In the genomic region with DNA sequence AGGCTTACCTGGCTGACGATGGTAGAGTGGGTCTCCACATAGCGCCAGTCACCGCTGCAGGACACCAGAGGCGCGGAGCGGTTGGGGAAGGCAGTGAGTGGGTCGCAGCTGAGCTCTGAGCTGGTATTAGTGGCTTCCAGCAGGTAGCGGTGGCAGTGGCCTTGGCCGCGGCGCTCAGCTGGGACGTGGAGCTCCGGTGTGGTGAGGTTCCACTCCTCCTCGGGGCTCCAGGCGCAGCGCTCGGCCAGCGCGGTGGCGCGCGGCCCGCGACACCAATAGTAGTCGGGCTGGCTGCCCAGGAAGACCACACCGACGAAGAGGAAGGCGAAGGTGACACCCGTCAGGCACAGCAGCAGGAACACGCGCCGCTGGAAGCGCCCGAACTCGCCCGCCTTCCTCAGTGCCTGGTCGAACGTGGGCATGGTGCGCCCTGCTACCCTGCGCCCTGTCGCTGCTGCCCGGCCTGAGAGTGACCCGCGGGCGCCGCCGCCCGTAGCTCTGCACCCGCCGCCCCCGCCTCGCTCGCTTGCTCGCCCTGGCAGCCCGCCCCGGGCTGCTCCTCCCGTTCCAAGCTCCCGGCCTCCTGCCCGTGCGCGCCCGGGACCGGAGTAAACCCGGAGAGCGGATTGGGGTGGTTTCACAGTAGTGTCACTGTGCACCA, we compare ENCODE assay signal across 8 mouse cellular contexts. TPM values are rescaled to one million over a fixed set of nuclear protein-coding genes. Genes with fewer than 3 reads are reported as not detected.
DNase-seq lines count a peak whose midpoint lies in the region; ATAC-seq and TF ChIP-seq lines count a peak whose summit lies in the region.

No protein-coding gene starts in this region.

- TF ChIP-seq POLR2A in lung, adult 2 months (IDR thresholded peaks at IDR 0.05; ENCODE audit: borderline replicate concordance, extremely low read depth, low read depth, low read length) = no peak
- TF ChIP-seq POLR2A in cerebellum, adult 2 months (IDR thresholded peaks at IDR 0.05; ENCODE audit: borderline replicate concordance, insufficient read depth, low read length) = no peak

- H3K4me2 ChIP-seq in forebrain, embryonic 12.5 days = peak overlapping the region; percentile 44
- peak overlapping the region; percentile 75 for H3K4me2 ChIP-seq in limb, embryonic 13.5 days (replicated peaks)
- peak overlapping the region; percentile 69 for H3K4me2 ChIP-seq in midbrain, embryonic 15.5 days

- H3K4me3 ChIP-seq in lung, adult 2 months (replicated peaks; ENCODE audit: extremely low read depth, low read depth, low read length) = peak overlapping the region; percentile 42
- peak overlapping the region; percentile 29 for H3K4me3 ChIP-seq in forebrain, embryonic 12.5 days (replicated peaks)
- H3K4me3 ChIP-seq in limb, embryonic 13.5 days = peak overlapping the region; percentile 46
- peak overlapping the region; percentile 39 for H3K4me3 ChIP-seq in midbrain, embryonic 15.5 days
- H3K4me3 ChIP-seq in cerebellum, adult 2 months (replicated peaks; ENCODE audit: insufficient read depth, low read depth, low read length) = no peak overlapping the region

- TF ChIP-seq CTCF in lung, adult 2 months (IDR thresholded peaks at IDR 0.05; ENCODE audit: insufficient read depth, low read length) = no peak
- TF ChIP-seq CTCF in cerebellum, adult 2 months (IDR thresholded peaks at IDR 0.05; ENCODE audit: borderline replicate concordance, insufficient read depth, low read depth, low read length) = no peak

- H3K9me3 ChIP-seq in forebrain, embryonic 12.5 days = no peaks in the 10 kb centered on the region
- H3K9me3 ChIP-seq in limb, embryonic 13.5 days = no peaks in the 10 kb centered on the region
- no peaks in the 10 kb centered on the region for H3K9me3 ChIP-seq in midbrain, embryonic 15.5 days

- H3K4me1 ChIP-seq in lung, adult 2 months (ENCODE audit: control insufficient read depth, insufficient read depth, low read length) = no peaks in the 10 kb centered on the region
- H3K4me1 ChIP-seq in forebrain, embryonic 12.5 days = no peaks in the 10 kb centered on the region; the same call in 1 of the 2 replicates
- H3K4me1 ChIP-seq in limb, embryonic 13.5 days = peaks cover 9% of the 10 kb centered on the region
- H3K4me1 ChIP-seq in midbrain, embryonic 15.5 days = peaks cover 13% of the 10 kb centered on the region; the same call in 1 of the 2 replicates
- no peaks in the 10 kb centered on the region for H3K4me1 ChIP-seq in cerebellum, adult 2 months (ENCODE audit: control insufficient read depth, insufficient read depth, low read length)

- WGBS in lung, adult 2 months = 2% methylated on average over 65 of the region's 65 CpGs
- WGBS in forebrain, embryonic 12.5 days = 2% methylated on average over 65 of the region's 65 CpGs
- WGBS in limb, embryonic 13.5 days = 2% methylated on average over 60 of the region's 65 CpGs
- WGBS in midbrain, embryonic 15.5 days = 2% methylated on average over 64 of the region's 65 CpGs
- 3% methylated on average over 65 of the region's 65 CpGs for WGBS in cerebellum, adult 2 months

- no peak overlapping the region for H3K9ac ChIP-seq in forebrain, embryonic 12.5 days
- H3K9ac ChIP-seq in limb, embryonic 13.5 days = peak overlapping the region; percentile 50; the same call in 1 of the 2 replicates
- peak overlapping the region; percentile 4; the same call in 1 of the 2 replicates for H3K9ac ChIP-seq in midbrain, embryonic 15.5 days

- no peak for DNase-seq in lung, adult 2 months
- DNase-seq in lung, adult 18-20 months = no peak
- DNase-seq in cerebellum, adult 2 months = no peak
- DNase-seq in cerebellum, postnatal 36 days = no peak

- H3K36me3 ChIP-seq in forebrain, embryonic 12.5 days (replicated peaks) = no peaks in the 10 kb centered on the region
- H3K36me3 ChIP-seq in limb, embryonic 13.5 days = no peaks in the 10 kb centered on the region
- H3K36me3 ChIP-seq in midbrain, embryonic 15.5 days (replicated peaks) = no peaks in the 10 kb centered on the region

- H3K27ac ChIP-seq in forebrain, embryonic 12.5 days = no peak overlapping the region
- H3K27ac ChIP-seq in limb, embryonic 13.5 days = no peak overlapping the region
- no peak overlapping the region for H3K27ac ChIP-seq in midbrain, embryonic 15.5 days
- no peak overlapping the region for H3K27ac ChIP-seq in cerebellum, adult 2 months (ENCODE audit: insufficient read depth, low read length)

- no peak for ATAC-seq in forebrain, embryonic 12.5 days (ENCODE audit: low FRiP score)
- peak; percentile 38 to 64 for ATAC-seq in hematopoietic stem cell, adult 5-6 weeks (replicated peaks in 1 of 2; ENCODE audit: insufficient read depth in 1 of 2, low FRiP score in 2 of 2, low TSS enrichment in 1 of 2, low read depth in 1 of 2, poor library complexity in 2 of 2, severe bottlenecking in 2 of 2)
- ATAC-seq in limb, embryonic 13.5 days (ENCODE audit: low FRiP score, low read depth) = no peak
- no peak for ATAC-seq in midbrain, embryonic 15.5 days (replicated peaks)

- H3K27me3 ChIP-seq in forebrain, embryonic 12.5 days = peaks cover 58% of the 10 kb centered on the region
- peaks cover 74% of the 10 kb centered on the region for H3K27me3 ChIP-seq in limb, embryonic 13.5 days
- peaks cover 41% of the 10 kb centered on the region for H3K27me3 ChIP-seq in midbrain, embryonic 15.5 days (replicated peaks)
- H3K27me3 ChIP-seq in cerebellum, adult 2 months (ENCODE audit: control insufficient read depth, insufficient read depth, low read length) = no peaks in the 10 kb centered on the region; the same call in 1 of the 2 replicates

RNA-seq across cellular contexts. Expression of a gene that starts 0.5 kb away (rescaled TPM):
- 5.5 and 6.0 TPM in 2 replicates for polyA plus RNA-seq in lung, adult 2 months (2012; rRNA removed)
- polyA plus RNA-seq in forebrain, embryonic 12.5 days (2016; fragmentation: Nextera tagmentation; extraction: Ambion mirVana) = not detected in 2 replicates
- total RNA-seq in hematopoietic stem cell, adult 5-6 weeks (2017) = 24.3 and 24.8 TPM in 2 replicates
- polyA plus RNA-seq in limb, embryonic 13.5 days (2015; fragmentation: Nextera tagmentation; extraction: Ambion mirVana) = 0.65 and 0.66 TPM in 2 replicates
- 1.0 and 1.2 TPM in 2 replicates for polyA plus RNA-seq in midbrain, embryonic 15.5 days (2015; fragmentation: Nextera tagmentation; extraction: Ambion mirVana)
- polyA plus RNA-seq in cerebellum, adult 2 months (2012; rRNA removed) = 0.30 and 0.52 TPM in 2 replicates

Comparison
In these comparisons a context has a peak if more than half of its experiments do, and no peak if none do; other contexts are left out.
1. ATAC-seq: peak in hematopoietic stem cell, adult 5-6 weeks (2 of 2); none in forebrain, embryonic 12.5 days (single experiment), limb, embryonic 13.5 days (single experiment) and midbrain, embryonic 15.5 days (single experiment).
2. Peak in every context shown above with its lines, with median percentiles within 50 percentile points of each other: H3K4me2 ChIP-seq.